9 mouse cellular contexts compared by ENCODE assay signal in the genomic region with DNA sequence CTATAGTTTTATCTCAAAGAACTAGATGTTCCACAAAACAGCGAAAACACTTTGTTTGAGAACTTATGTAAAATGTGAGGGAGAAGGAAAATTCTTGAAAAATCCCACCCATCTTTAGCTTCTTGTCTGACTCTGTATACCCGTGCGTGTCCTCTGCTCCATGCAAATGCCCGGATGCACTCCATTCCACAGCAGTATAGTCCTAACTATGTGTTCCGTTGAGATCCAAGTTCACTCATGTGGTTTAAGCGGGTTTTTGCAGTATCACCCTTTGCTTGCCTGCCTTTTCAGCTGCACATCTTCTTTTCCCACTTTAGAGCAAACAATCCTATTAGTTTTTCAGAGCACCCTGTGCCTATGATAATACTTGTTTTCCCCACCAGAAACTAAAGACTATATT. TPM values are rescaled to one million over a fixed set of nuclear protein-coding genes. Genes with fewer than 3 reads are reported as not detected.
A peak's percentile ranks its signal among the peaks of the same experiment; 100 is the strongest.
DNase-seq lines count a peak whose midpoint lies in the region; ATAC-seq and TF ChIP-seq lines count a peak whose summit lies in the region.
"Had no signal": no experiment of that assay in that cellular context is flagged by ENCODE, and none has a peak within 500 bp of the region (broad histone marks: within the 10 kb centered on the region; RNA-seq: fewer than 3 reads in every experiment).

No protein-coding gene starts in this region.

- no peaks in the 10 kb centered on the region for H3K27me3 ChIP-seq in heart, embryonic 13.5 days (replicated peaks)
- H3K27me3 ChIP-seq in heart, embryonic 16.5 days (ENCODE audit: control insufficient read depth, insufficient read depth, low read length) = no peaks in the 10 kb centered on the region

- in situ Hi-C loops in ES-E14 (cut with MboI; ENCODE audit: low sequenced_read_pairs in 2 of 2, unreplicated experiment in 2 of 2) = no loop called here

- H3K79me2 ChIP-seq in macrophage (ENCODE audit: inconsistent target) = peaks cover 51% of the 10 kb centered on the region

- ATAC-seq in heart, embryonic 13.5 days (ENCODE audit: extremely low read depth, insufficient number of reproducible peaks, low FRiP score, low TSS enrichment) = no peak
- no peak for ATAC-seq in heart, embryonic 16.5 days (replicated peaks; ENCODE audit: extremely low read depth, insufficient read depth, low FRiP score)

- peak overlapping the region; percentile 96 for H3K9ac ChIP-seq in heart, embryonic 13.5 days
- H3K9ac ChIP-seq in ES-E14 (ENCODE audit: insufficient read depth, low read depth, low read length, poor library complexity, severe bottlenecking) = peak overlapping the region; percentile 87
- H3K9ac ChIP-seq in heart, embryonic 16.5 days (ENCODE audit: low read length) = peak overlapping the region; percentile 98

- peak overlapping the region; percentile 92 for H3K4me3 ChIP-seq in heart, embryonic 13.5 days
- peak overlapping the region; percentile 90 to 99 for H3K4me3 ChIP-seq in ES-E14 (ENCODE audit: insufficient read depth in 1 of 2, low read depth in 1 of 2, low read length in 2 of 2, poor library complexity in 1 of 2, severe bottlenecking in 1 of 2)
- H3K4me3 ChIP-seq in heart, embryonic 16.5 days (ENCODE audit: low read length) = peak overlapping the region; percentile 97
- peak overlapping the region; percentile 93 for H3K4me3 ChIP-seq in macrophage (ENCODE audit: inconsistent target)

- peaks cover 39% of the 10 kb centered on the region for H3K36me3 ChIP-seq in heart, embryonic 13.5 days
- H3K36me3 ChIP-seq in ES-E14 (ENCODE audit: control insufficient read depth, insufficient read depth, low read length, poor library complexity, severe bottlenecking) (peaks cover 19% of the 10 kb centered on the region), macrophage (ENCODE audit: inconsistent target) (peaks cover 14% of the 10 kb centered on the region; the same call in 1 of the 2 replicates)
- H3K36me3 ChIP-seq in heart, embryonic 16.5 days (ENCODE audit: control insufficient read depth, insufficient read depth) = peaks cover 18% of the 10 kb centered on the region

- no peak overlapping the region for H3K27ac ChIP-seq in heart, embryonic 13.5 days (replicated peaks)
- no peak overlapping the region for H3K27ac ChIP-seq in ES-E14 (ENCODE audit: insufficient read depth, low read depth, low read length, poor library complexity, severe bottlenecking)
- H3K27ac ChIP-seq in heart, embryonic 16.5 days (ENCODE audit: low read length) = no peak overlapping the region
- peak overlapping the region; percentile 74 for H3K27ac ChIP-seq in macrophage

- no peaks in the 10 kb centered on the region for H3K9me3 ChIP-seq in heart, embryonic 13.5 days
- H3K9me3 ChIP-seq in ES-E14 (ENCODE audit: control insufficient read depth, insufficient read depth, low read depth, low read length) = no peaks in the 10 kb centered on the region
- no peaks in the 10 kb centered on the region for H3K9me3 ChIP-seq in heart, embryonic 16.5 days (replicated peaks; ENCODE audit: control insufficient read depth, low read length)

- 50% methylated on average over 6 of the region's 6 CpGs for WGBS in heart, embryonic 13.5 days
- WGBS in heart, embryonic 16.5 days = 53% methylated on average over 6 of the region's 6 CpGs
- 55% methylated on average over 6 of the region's 6 CpGs for WGBS in macrophage (ENCODE audit: missing documents)

- no peak for DNase-seq in heart, adult 8-10 months (ENCODE audit: low spot score)
- DNase-seq in ES-E14 (ENCODE audit: low read depth, low spot score) = no peak
- no peak for DNase-seq in right cerebral cortex, postnatal 25 days
- no peak for DNase-seq in left cerebral cortex, adult 11 months (ENCODE audit: low spot score)
- no peak for DNase-seq in ovary, postnatal 10 days (ENCODE audit: low spot score)
- DNase-seq: kidney, postnatal 14 days had no signal

- peaks cover 16% of the 10 kb centered on the region for H3K4me1 ChIP-seq in heart, embryonic 13.5 days
- peaks cover 0 to 4% of the 10 kb centered on the region in 2 experiments; a peak in 3 of 4 replicates for H3K4me1 ChIP-seq in ES-E14 (ENCODE audit: control insufficient read depth in 2 of 2, insufficient read depth in 2 of 2, low read length in 2 of 2, poor library complexity in 1 of 2)
- H3K4me1 ChIP-seq in heart, embryonic 16.5 days (ENCODE audit: control insufficient read depth, insufficient read depth, low read length) = peaks cover 11% of the 10 kb centered on the region

- peak overlapping the region; percentile 69 for H3K4me2 ChIP-seq in heart, embryonic 13.5 days
- H3K4me2 ChIP-seq in heart, embryonic 16.5 days (ENCODE audit: low read depth, low read length) = peak overlapping the region; percentile 86

TF ChIP-seq in ES-E14, 5 proteins besides CTCF, POLR2A, EP300 and RAD21:
- TF ChIP-seq CHD2 (IDR thresholded peaks at IDR 0.05; ENCODE audit: low read depth, low read length) (no peak), ZNF384 (IDR thresholded peaks at IDR 0.05; ENCODE audit: low read depth, low read length) (no peak), HCFC1 (IDR thresholded peaks at IDR 0.05; ENCODE audit: borderline replicate concordance, insufficient read depth, low read length) (no peak), ZC3H11A (IDR thresholded peaks at IDR 0.05; ENCODE audit: borderline replicate concordance, low read depth, low read length) (no peak), MAFK (IDR thresholded peaks at IDR 0.05; ENCODE audit: insufficient read depth, low read depth, low read length) (no peak)

RNA-seq across cellular contexts. Expression of a gene that starts 1.1 kb away (rescaled TPM):
- polyA plus RNA-seq in heart, embryonic 13.5 days (2015; fragmentation: Nextera tagmentation; extraction: Ambion mirVana) = 18.2 and 18.8 TPM in 2 replicates
- total RNA-seq in heart, adult 8-10 months (2022) = 10 to 100 TPM in 3 of 4 experiments, 1 to 10 TPM in 1; 9.7 to 12.9 (median 11.9) TPM
- 15.9 and 21.6 TPM in 2 replicates for total RNA-seq in ES-E14 (2012; rRNA removed)
- polyA plus RNA-seq in heart, embryonic 16.5 days (2015; fragmentation: Nextera tagmentation; extraction: Ambion mirVana) = 21.2 and 24.3 TPM in 2 replicates
- total RNA-seq in macrophage (2018; cell fraction: chromatin; rRNA removed) = 10 to 100 TPM in 7 of 26 experiments, 1 to 10 TPM in 19; 1.2 to 17.7 (median 5.6) TPM
- 10 to 100 TPM in 14 of 26 experiments, 1 to 10 TPM in 12; 4.6 to 15.8 (median 11.6) TPM for total RNA-seq in macrophage (2018; cell fraction: cytosol; rRNA removed)
- total RNA-seq in macrophage (2018; cell fraction: nucleus; rRNA removed) = 10 to 100 TPM in 8 of 26 experiments, 1 to 10 TPM in 18; 2.3 to 24.0 (median 6.9) TPM
- 10.5 to 28.3 TPM (median 22.9 TPM) in 3 replicates for polyA plus RNA-seq in macrophage (2018)

RNA-seq across cellular contexts. Expression of a gene that starts 7.0 kb away (rescaled TPM):
- polyA plus RNA-seq in heart, embryonic 13.5 days (2015; fragmentation: Nextera tagmentation; extraction: Ambion mirVana) = 144 and 158 TPM in 2 replicates
- 10 to 100 TPM; 46.3 to 56.5 (median 47.5) TPM for total RNA-seq in heart, adult 8-10 months (2022)
- 52.6 and 58.7 TPM in 2 replicates for total RNA-seq in ES-E14 (2012; rRNA removed)
- polyA plus RNA-seq in heart, embryonic 16.5 days (2015; fragmentation: Nextera tagmentation; extraction: Ambion mirVana) = 138 and 151 TPM in 2 replicates
- total RNA-seq in macrophage (2018; cell fraction: chromatin; rRNA removed) = 100 to 1,000 TPM in 22 of 26 experiments, 10 to 100 TPM in 4; 97.1 to 205 (median 135) TPM
- total RNA-seq in macrophage (2018; cell fraction: cytosol; rRNA removed) = 10 to 100 TPM; 57.6 to 79.0 (median 68.4) TPM
- 100 to 1,000 TPM in 20 of 26 experiments, 10 to 100 TPM in 6; 74.7 to 214 (median 138) TPM for total RNA-seq in macrophage (2018; cell fraction: nucleus; rRNA removed)
- polyA plus RNA-seq in macrophage (2018) = 64.9 to 123 TPM (median 77.1 TPM) in 3 replicates

RNA-seq across cellular contexts. Expression of a gene that starts 11.6 kb away (rescaled TPM):
- 18.9 and 19.0 TPM in 2 replicates for polyA plus RNA-seq in heart, embryonic 13.5 days (2015; fragmentation: Nextera tagmentation; extraction: Ambion mirVana)
- total RNA-seq in heart, adult 8-10 months (2022) = 10 to 100 TPM; 14.2 to 18.6 (median 17.4) TPM
- 3.4 and 6.2 TPM in 2 replicates for total RNA-seq in ES-E14 (2012; rRNA removed)
- polyA plus RNA-seq in heart, embryonic 16.5 days (2015; fragmentation: Nextera tagmentation; extraction: Ambion mirVana) = 16.7 and 20.8 TPM in 2 replicates
- 100 to 1,000 TPM in 1 of 26 experiments, 10 to 100 TPM in 25; 10.4 to 111 (median 64.7) TPM for total RNA-seq in macrophage (2018; cell fraction: chromatin; rRNA removed)
- total RNA-seq in macrophage (2018; cell fraction: cytosol; rRNA removed) = 10 to 100 TPM in 14 of 26 experiments, 1 to 10 TPM in 12; 4.4 to 14.9 (median 10.1) TPM
- total RNA-seq in macrophage (2018; cell fraction: nucleus; rRNA removed) = 10 to 100 TPM; 13.0 to 92.4 (median 42.9) TPM
- 7.1 to 11.8 TPM (median 7.4 TPM) in 3 replicates for polyA plus RNA-seq in macrophage (2018)
